Mouse (Mus musculus) hindbrain, embryonic 13.5 days (tissue): Measurements from ENCODE around the gene Irf5. TPM values are rescaled to one million over a fixed set of nuclear protein-coding genes. Genes with fewer than 3 reads are reported as not detected.

Experiments used
- ATAC-seq: fragments of 200-750 bp; cut with Nextera tagmentation; 2 replicates; pipeline ENCODE4 v1.8.0; 2017; ENCODE audit warnings: moderate TSS enrichment; ENCODE audit not compliant: low FRiP score
- H3K27ac ChIP-seq: fragments of 300-500 bp; sonication (generic); 2 replicates; pipeline ENCODE4 v1.5.1; 2015; ENCODE audit warnings: inconsistent platforms, mild to moderate bottlenecking, moderate library complexity
- H3K27me3 ChIP-seq: fragments of 300-500 bp; sonication (generic); 2 replicates; pipeline ENCODE4 v1.6.1; 2015; ENCODE audit warnings: mild to moderate bottlenecking, inconsistent platforms
- H3K36me3 ChIP-seq: fragments of 300-500 bp; sonication (generic); 2 replicates; pipeline ENCODE4 v1.6.1; 2015; ENCODE audit warnings: mild to moderate bottlenecking, inconsistent platforms
- H3K4me1 ChIP-seq: fragments of 300-500 bp; sonication (generic); replicated peaks from 2 replicates; pipeline ENCODE4 v1.6.1; 2015; ENCODE audit warnings: inconsistent platforms
- H3K4me2 ChIP-seq: fragments of 300-500 bp; sonication (generic); 2 replicates; pipeline ENCODE4 v1.6.1; 2015; ENCODE audit warnings: inconsistent platforms, mild to moderate bottlenecking, moderate library complexity
- H3K4me3 ChIP-seq: fragments of 300-500 bp; sonication (generic); 2 replicates; pipeline ENCODE4 v1.5.1; 2015; ENCODE audit warnings: mild to moderate bottlenecking, inconsistent platforms
- H3K9ac ChIP-seq: fragments of 300-500 bp; sonication (generic); 2 replicates; pipeline ENCODE4 v1.6.1; 2015; ENCODE audit warnings: mild to moderate bottlenecking, inconsistent platforms
- H3K9me3 ChIP-seq: fragments of 300-500 bp; sonication (generic); 2 replicates; pipeline ENCODE4 v1.6.1; 2016; ENCODE audit warnings: inconsistent platforms
- WGBS: fragments of 180-500 bp; shearing (Covaris S2); methylation state at CpG from one replicate; pipeline ENCODE4 v1.1.7; 2015; 5-methylcytosine and 5-hydroxymethylcytosine counted together
- polyA plus RNA-seq: library from polyadenylated mRNA; unstranded; fragments of >200 nt; fragmentation: Nextera tagmentation; extraction: Ambion mirVana; gene quantifications from 2 replicates; pipeline ENCODE4 v1.2.1, GENCODE M21; 2015

Gene Irf5
- polyA plus RNA-seq: 2.1 and 2.7 TPM in 2 replicates

- peak within 1 kb of the TSS; percentile 92 for H3K4me2 ChIP-seq
- H3K36me3 ChIP-seq: no peaks in the 10 kb centered on the region
- no peaks in the 10 kb centered on the region for H3K9me3 ChIP-seq
- peak; percentile 79 for ATAC-seq
- H3K27me3 ChIP-seq: peaks cover 87% of the 10 kb centered on the region
- peaks cover 31% of the 10 kb centered on the region for H3K4me1 ChIP-seq
- no peak within 1 kb of the TSS for H3K27ac ChIP-seq
- peak within 1 kb of the TSS; percentile 67 for H3K9ac ChIP-seq
- WGBS: under 1% methylated on average over 74 of the region's 96 CpGs
- peak within 1 kb of the TSS; percentile 50 for H3K4me3 ChIP-seq
Observed at GRCm38 (mm10) chr6:29526281-29527251, at the start of gene Irf5. Irf5 (plus strand) TSS chr6:29526625.

- H3K27ac ChIP-seq: no peak overlapping the region
- no peaks in the 10 kb centered on the region for H3K9me3 ChIP-seq
- 93% methylated on average over 13 of the region's 13 CpGs for WGBS
- no peak overlapping the region for H3K4me2 ChIP-seq
- H3K9ac ChIP-seq: no peak overlapping the region
- peaks cover 9% of the 10 kb centered on the region for H3K4me1 ChIP-seq
- H3K27me3 ChIP-seq: peaks cover 46% of the 10 kb centered on the region
- H3K4me3 ChIP-seq: no peak overlapping the region
- H3K36me3 ChIP-seq: no peaks in the 10 kb centered on the region
- ATAC-seq: no peak
Observed at GRCm38 (mm10) chr6:29482691-29483090, 43.7 kb upstream of the Irf5 start.

- Histone ChIP-seq H3K4me2 (peak overlapping the region; percentile 56), H3K27me3 (peaks cover 43% of the 10 kb centered on the region), H3K27ac (no peak overlapping the region), H3K4me1 (peaks cover 9% of the 10 kb centered on the region), H3K36me3 (no peaks in the 10 kb centered on the region), H3K9me3 (no peaks in the 10 kb centered on the region), H3K4me3 (peak overlapping the region; percentile 19), H3K9ac (peak overlapping the region; percentile 43; the same call in 1 of the 2 replicates)
- 4% methylated on average over 26 of the region's 26 CpGs for WGBS
- peak; percentile 59 for ATAC-seq
Observed at GRCm38 (mm10) chr6:29484716-29485559, 41.5 kb upstream of the Irf5 start.

- 32% methylated on average over 2 of the region's 2 CpGs for WGBS
- H3K9me3 ChIP-seq: no peaks in the 10 kb centered on the region
- peaks cover 53% of the 10 kb centered on the region for H3K27me3 ChIP-seq
- no peak overlapping the region for H3K4me2 ChIP-seq
- peaks cover 9% of the 10 kb centered on the region for H3K4me1 ChIP-seq
- no peak for ATAC-seq
- no peak overlapping the region for H3K9ac ChIP-seq
- H3K4me3 ChIP-seq: no peak overlapping the region
- no peak overlapping the region for H3K27ac ChIP-seq
- H3K36me3 ChIP-seq: no peaks in the 10 kb centered on the region
Observed at GRCm38 (mm10) chr6:29485951-29486350, 40.5 kb upstream of the Irf5 start.

- Histone ChIP-seq H3K4me2 (no peak overlapping the region), H3K9ac (no peak overlapping the region), H3K4me3 (no peak overlapping the region), H3K27me3 (peaks cover 81% of the 10 kb centered on the region), H3K4me1 (peaks cover 6% of the 10 kb centered on the region; the same call in 1 of the 2 replicates), H3K9me3 (no peaks in the 10 kb centered on the region), H3K36me3 (0 out of 2 replicates have a peak, but pooled peaks cover 5% of the 10 kb centered on the region), H3K27ac (no peak overlapping the region)
- ATAC-seq: no peak
- 86% methylated on average over 4 of the region's 4 CpGs for WGBS
Observed at GRCm38 (mm10) chr6:29494101-29494500, 32.3 kb upstream of the Irf5 start.

- Histone ChIP-seq H3K9me3 (no peaks in the 10 kb centered on the region), H3K36me3 (0 out of 2 replicates have a peak, but pooled peaks cover 5% of the 10 kb centered on the region), H3K4me3 (peak overlapping the region; percentile 4; the same call in 1 of the 2 replicates), H3K4me2 (no peak overlapping the region), H3K4me1 (peaks cover 6% of the 10 kb centered on the region; the same call in 1 of the 2 replicates), H3K27ac (no peak overlapping the region), H3K9ac (no peak overlapping the region; the same call in 1 of the 2 replicates), H3K27me3 (peaks cover 69% of the 10 kb centered on the region)
- WGBS: 15% methylated on average over 25 of the region's 25 CpGs
- ATAC-seq: no peak
Observed at GRCm38 (mm10) chr6:29496270-29496669, 30.2 kb upstream of the Irf5 start.

- H3K36me3 ChIP-seq: 0 out of 2 replicates have a peak, but pooled peaks cover 5% of the 10 kb centered on the region
- H3K4me1 ChIP-seq: peaks cover 6% of the 10 kb centered on the region; the same call in 1 of the 2 replicates
- H3K27me3 ChIP-seq: peaks cover 62% of the 10 kb centered on the region
- no peak overlapping the region for H3K27ac ChIP-seq
- H3K4me2 ChIP-seq: no peak overlapping the region
- 46% methylated on average over 2 of the region's 2 CpGs for WGBS
- ATAC-seq: no peak
- no peaks in the 10 kb centered on the region for H3K9me3 ChIP-seq
- no peak overlapping the region for H3K4me3 ChIP-seq
- H3K9ac ChIP-seq: no peak overlapping the region
Observed at GRCm38 (mm10) chr6:29497791-29498190, 28.6 kb upstream of the Irf5 start.

GRCm38 (mm10) chr6:29500177-29500576 is 26.2 kb upstream of the Irf5 start:
- 93% methylated on average over 7 of the region's 7 CpGs for WGBS
- no peak overlapping the region for H3K9ac ChIP-seq
- H3K4me1 ChIP-seq: peaks cover 6% of the 10 kb centered on the region; the same call in 1 of the 2 replicates
- H3K27ac ChIP-seq: no peak overlapping the region
- 0 out of 2 replicates have a peak, but pooled peaks cover 5% of the 10 kb centered on the region for H3K36me3 ChIP-seq
- no peak overlapping the region for H3K4me3 ChIP-seq
- no peak overlapping the region for H3K4me2 ChIP-seq
- no peaks in the 10 kb centered on the region for H3K9me3 ChIP-seq
- no peak for ATAC-seq
- H3K27me3 ChIP-seq: peaks cover 48% of the 10 kb centered on the region

- Histone ChIP-seq H3K4me2 (no peak overlapping the region), H3K27ac (no peak overlapping the region), H3K4me3 (no peak overlapping the region), H3K4me1 (peaks cover 6% of the 10 kb centered on the region; the same call in 1 of the 2 replicates), H3K27me3 (peaks cover 47% of the 10 kb centered on the region), H3K36me3 (0 out of 2 replicates have a peak, but pooled peaks cover 5% of the 10 kb centered on the region), H3K9me3 (no peaks in the 10 kb centered on the region), H3K9ac (no peak overlapping the region)
- no peak for ATAC-seq
- 92% methylated on average over 6 of the region's 6 CpGs for WGBS
Observed at GRCm38 (mm10) chr6:29500810-29501209, 25.6 kb upstream of the Irf5 start.

- 0 out of 2 replicates have a peak, but pooled peaks cover 5% of the 10 kb centered on the region for H3K36me3 ChIP-seq
- peaks cover 13% of the 10 kb centered on the region; the same call in 1 of the 2 replicates for H3K4me1 ChIP-seq
- H3K9ac ChIP-seq: no peak overlapping the region
- H3K4me3 ChIP-seq: no peak overlapping the region
- peaks cover 47% of the 10 kb centered on the region for H3K27me3 ChIP-seq
- no peak overlapping the region for H3K4me2 ChIP-seq
- 90% methylated on average over 1 of the region's 1 CpGs for WGBS
- no peak overlapping the region for H3K27ac ChIP-seq
- ATAC-seq: no peak
- no peaks in the 10 kb centered on the region for H3K9me3 ChIP-seq
Observed at GRCm38 (mm10) chr6:29501599-29501998, 24.8 kb upstream of the Irf5 start.

GRCm38 (mm10) chr6:29505493-29505892 is 20.9 kb upstream of the Irf5 start:
- no peak overlapping the region for H3K4me3 ChIP-seq
- peaks cover 22% of the 10 kb centered on the region for H3K4me1 ChIP-seq
- no peak for ATAC-seq
- WGBS: 88% methylated on average over 5 of the region's 5 CpGs
- H3K4me2 ChIP-seq: no peak overlapping the region
- H3K36me3 ChIP-seq: no peaks in the 10 kb centered on the region
- H3K27ac ChIP-seq: no peak overlapping the region
- no peak overlapping the region for H3K9ac ChIP-seq
- H3K9me3 ChIP-seq: no peaks in the 10 kb centered on the region
- peaks cover 61% of the 10 kb centered on the region for H3K27me3 ChIP-seq
